Mouse (Mus musculus): ENCODE data around the gene Arl6ip4.

Gene Arl6ip4

DNA sequence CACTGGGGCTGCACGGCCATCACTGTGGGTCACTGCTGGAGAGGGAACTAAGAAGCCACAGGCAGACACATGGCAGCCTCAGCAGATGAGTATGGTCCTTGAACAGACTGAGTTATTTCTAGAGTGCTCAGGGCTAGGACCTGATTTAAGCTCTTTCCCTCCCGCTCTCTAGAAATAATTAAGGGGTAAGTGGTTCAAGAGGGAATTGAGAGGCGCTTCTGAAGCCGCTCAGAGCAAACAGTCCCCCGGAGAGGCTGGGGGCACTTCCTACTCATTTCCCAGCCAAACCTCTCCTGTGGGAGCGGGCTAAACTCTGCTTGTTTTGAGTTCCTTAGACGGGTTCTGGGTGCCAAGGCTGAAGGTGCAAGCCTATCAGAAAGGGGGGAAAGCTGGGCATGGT, 35.0 kb downstream of the Arl6ip4 start:
- in situ Hi-C loops (cut with MboI, MseI), result no loop called here

DNA sequence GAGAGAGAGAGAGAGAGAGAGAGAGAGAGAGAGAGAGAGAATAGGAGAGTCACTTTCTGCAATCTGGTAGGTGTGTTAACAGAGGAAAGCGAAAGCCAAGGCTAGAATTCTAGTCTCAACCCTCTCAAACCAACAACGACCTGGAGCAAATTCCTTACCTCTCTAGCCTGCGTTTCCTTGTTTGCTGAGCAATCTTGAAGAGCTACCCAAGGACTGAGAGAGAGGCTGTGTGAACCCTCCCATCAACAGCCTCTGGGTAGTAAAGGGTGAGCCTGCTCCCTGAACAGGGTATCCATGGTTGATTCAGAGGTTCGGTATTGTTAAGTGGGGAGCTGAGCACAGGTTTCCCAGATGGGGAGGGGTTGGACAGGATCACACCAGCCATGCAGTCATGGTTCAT, 36.8 kb downstream of the Arl6ip4 start:
- in situ Hi-C loops (cut with MboI, MseI), result no loop called here

DNA sequence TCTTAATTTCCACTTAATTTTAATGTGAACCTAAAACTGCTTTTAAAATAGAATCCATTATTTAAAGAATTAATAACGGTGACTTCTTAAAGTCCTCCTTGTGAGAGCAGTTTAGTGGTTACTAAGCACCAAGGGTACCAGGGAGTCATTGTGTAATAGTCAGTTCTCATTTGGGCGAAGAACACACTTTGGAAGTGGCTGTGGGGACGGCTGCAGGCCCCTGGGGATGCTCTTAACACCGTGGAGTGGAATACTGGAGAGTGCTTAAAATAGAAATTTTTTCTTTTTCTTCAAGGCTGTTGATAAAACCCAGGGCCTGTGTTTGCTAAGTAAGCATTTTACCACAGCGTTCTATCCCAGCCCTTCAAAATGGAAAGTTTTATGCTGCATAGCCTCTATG, 40.1 kb downstream of the Arl6ip4 start:
- in situ Hi-C loops (cut with MboI, MseI), result no loop called here

DNA sequence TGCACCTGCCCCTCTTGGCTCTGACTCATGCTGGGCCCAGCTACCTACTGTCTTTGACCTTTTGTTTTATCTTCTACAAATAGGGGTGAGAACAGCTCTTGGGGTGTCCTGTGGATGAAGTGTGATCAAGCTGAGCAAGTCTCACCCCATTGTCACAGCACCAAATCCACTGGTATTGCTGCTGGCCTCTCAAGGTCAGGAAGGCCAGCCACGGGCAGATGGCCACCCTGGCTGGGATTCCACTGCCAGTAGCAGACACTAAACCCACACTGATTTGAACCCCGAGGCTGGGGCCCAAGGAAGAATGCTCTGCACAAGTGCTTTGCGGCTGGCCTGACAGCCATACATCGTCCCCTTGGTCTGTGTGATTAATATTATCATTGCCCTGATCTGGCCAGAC, 42.4 kb downstream of the Arl6ip4 start:
- in situ Hi-C loops (cut with MboI, MseI), result no loop called here

DNA sequence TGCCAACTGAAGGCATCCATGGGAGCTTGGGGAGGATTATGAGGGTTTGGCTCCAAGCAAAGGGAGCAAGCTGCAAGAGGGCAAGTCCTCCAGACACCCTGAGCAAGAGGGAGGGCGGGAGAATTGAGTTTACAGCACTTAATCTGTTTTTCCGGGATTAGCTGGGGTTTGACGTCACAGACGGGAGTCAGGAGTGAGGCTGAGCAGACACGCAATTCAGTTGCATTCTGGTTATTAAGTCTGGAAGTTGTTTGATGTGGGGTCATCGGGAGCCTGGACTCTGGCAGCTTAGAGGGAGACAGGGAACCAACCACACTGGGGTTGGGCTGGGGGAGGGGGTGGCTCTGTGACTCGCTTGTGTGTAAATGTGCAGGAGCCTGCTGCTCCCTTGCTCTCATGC, 43.6 kb downstream of the Arl6ip4 start:
- in situ Hi-C loops (cut with MboI, MseI), result no loop called here

DNA sequence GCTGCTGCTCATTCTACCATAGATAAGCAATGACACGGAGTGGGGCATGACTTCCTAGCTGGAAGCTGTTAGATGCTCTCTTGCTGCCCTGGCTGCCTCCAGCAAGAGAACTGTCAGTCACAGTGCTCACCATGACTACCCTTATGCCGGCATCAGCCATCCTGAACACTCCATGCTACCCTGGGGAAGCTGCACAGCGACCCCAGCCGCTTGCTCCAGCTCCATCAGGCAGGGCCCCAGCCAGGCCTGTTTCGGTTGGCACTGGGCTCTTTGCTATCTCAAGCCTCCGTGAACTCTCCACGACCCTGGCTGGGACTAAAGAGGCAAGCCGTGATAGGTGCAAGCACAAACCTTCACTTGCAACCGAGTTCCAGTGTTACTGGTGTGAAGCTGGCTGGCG, 45.9 kb downstream of the Arl6ip4 start:
- in situ Hi-C loops (cut with MboI, MseI), result loop anchor here (10.0 kb wide), 1 partner anchor 143 kb away; no protein-coding TSS in a partner anchor

DNA sequence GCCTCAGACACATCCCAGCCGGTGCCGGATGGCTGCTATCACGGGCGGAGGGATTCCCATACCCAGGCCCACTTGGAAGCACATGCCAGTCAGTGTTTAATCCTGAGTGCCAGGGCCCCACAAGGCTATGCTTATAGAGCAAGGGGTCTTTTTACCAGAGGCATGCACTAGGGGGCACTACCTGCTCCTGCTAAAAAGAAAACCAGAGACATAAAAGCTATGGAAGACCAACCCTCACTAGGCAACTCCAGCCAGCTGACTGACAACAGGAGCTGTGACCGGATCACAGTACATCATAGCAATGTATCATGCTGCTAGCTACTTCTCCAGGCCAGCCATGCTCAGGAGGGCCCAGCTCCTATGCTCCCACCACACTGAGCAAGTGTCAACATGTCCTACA, 46.7 kb downstream of the Arl6ip4 start:
- in situ Hi-C loops (cut with MboI, MseI), result loop anchor here (10.0 kb wide), 1 partner anchor 142 kb away; no protein-coding TSS in a partner anchor

DNA sequence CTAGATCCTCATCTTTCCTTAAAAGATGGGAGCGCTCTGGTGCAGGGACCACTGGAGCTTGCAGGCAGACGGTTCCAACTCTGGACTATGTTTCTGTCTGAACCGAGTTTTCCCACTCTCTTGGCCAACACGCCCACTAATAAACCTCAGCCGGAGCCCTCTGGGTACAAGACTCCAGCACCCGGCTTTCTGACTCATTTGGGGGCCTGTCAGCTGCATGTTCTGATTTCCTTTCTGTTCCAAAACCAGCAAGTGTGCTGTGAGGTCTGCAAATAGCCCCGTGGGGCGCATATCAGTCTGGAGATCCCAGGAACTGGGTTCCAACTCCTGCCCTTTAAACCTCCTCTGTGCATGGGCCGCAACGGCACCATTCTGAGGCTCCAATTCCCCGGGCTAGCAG, 47.6 kb downstream of the Arl6ip4 start:
- in situ Hi-C loops (cut with MboI, MseI), result loop anchor here (10.0 kb wide), 1 partner anchor 141 kb away; no protein-coding TSS in a partner anchor

DNA sequence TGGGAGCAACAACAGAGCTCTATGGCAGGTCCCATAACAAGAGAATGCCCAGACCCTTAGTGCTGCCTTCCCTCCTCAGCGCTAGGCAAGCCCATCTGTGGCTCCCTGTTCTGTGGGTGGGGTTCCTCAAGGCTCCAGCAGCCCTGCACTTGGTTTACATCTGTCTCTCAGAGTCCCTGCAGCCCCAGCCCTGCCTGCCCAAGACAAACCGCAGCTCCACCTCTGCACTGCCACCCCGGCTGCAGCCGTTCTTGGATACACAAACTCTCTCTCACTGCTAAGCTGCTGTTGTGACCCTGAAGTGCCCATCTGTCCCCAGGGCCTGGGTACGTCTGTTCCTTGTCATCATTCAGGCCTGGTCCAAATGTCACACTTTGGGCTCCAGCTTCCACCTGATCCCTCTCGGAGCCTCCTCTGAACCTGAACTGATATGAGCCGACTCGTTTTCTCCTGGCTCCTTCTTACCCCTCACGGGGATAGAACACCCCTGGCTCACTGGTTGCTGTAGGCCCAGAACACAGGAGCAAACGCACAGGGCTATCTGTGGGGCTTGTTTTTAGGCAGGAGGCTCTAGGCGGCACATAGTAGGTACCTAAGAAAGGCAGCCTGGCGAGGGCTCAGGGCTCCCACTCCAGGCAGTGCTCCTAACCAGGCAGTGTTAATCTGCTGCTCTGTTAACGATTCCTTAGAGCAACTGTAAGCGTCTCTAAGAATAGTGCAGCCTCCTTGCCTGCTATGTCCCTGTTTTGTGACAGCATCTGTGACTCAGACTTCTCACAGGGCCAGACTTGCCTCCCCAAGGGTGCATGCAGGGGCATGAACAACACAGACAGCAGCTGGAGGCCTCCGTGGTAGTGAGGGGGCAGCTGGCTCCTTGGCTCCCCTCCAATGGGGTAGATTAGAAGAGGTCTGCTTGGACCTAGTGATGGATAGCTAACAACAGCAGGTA, 50.0 kb downstream of the Arl6ip4 start:
- in situ Hi-C loops (cut with MboI, MseI), result loop anchor here (10.0 kb wide), 1 partner anchor 139 kb away; no protein-coding TSS in a partner anchor

DNA sequence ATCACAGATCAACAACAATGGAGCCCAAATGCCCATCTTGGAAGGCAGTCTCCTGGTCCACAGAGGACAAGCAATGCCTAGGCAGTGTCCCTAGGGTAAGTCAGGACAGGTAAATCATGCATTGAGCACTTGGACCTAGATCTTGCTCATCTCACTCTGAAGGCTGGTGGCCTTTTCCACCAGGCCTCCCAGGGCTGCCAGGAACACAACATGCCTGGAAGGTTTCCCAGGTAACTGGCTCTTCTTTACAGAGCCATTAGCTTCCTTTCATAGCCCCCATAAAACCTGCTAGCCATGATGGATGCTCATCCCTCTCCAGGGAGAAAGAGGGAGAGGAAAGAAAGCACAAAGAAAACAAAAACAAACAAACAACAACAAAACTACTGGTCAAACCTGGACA, 50.9 kb downstream of the Arl6ip4 start:
- in situ Hi-C loops (cut with MboI, MseI), result loop anchor here (10.0 kb wide), 1 partner anchor 138 kb away; no protein-coding TSS in a partner anchor

DNA sequence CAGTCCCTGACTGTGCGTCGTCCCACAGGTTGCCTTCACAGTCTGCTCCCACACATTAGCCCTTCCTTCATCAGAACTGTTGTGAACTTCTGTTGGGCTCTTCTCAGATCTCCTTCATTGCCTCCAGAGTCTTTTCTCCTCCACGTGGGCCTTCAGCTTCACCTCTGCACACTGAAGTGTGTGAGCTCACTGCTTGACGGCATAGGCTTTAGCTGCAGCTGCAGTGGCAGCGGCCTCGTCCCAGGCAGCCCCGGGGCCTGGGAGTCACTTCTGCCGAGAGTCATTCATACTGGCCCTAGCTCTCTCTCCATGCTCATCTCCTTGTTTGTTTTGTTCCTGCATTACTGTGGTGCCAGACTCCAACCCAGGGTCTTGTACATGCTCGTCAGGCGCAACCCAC, 51.7 kb downstream of the Arl6ip4 start:
- in situ Hi-C loops (cut with MboI, MseI), result loop anchor here (10.0 kb wide), 1 partner anchor 137 kb away; no protein-coding TSS in a partner anchor

Measured in T-helper 2 cell (primary cell).